Mouse (Mus musculus): ENCODE results near the gene Osr1. TPM values are rescaled to one million over a fixed set of nuclear protein-coding genes. Genes with fewer than 3 reads are reported as not detected.
A peak's percentile ranks its signal among the peaks of the same experiment; 100 is the strongest.

Osr1 gene
- 11.6 and 17.4 TPM in 2 replicates for polyA plus RNA-seq (2014; fragmentation: Nextera tagmentation; extraction: Ambion mirVana)

DNA sequence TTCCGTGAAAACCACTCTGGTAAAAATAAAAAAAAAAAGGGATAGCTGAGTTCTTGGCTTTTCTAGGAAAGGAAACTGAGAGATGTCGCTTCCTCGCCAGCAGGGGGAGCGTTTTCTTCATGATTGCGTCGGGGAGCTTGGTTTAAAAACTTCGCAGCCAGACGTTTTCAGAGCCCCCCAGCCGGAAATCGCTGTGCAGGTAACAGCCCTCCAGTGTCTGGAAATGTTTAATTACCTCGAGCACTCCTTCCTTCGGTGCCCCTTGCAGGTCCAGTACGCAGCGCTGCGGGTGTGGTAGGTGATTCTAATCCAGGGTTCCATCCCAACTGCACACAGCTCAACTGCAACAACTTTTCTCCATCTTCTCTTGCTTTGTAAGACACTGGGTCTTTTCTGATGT lies at the start of gene Osr1:
Osr1 (plus strand) TSS at position 146 of the 400 bp plus-strand sequence.
- peak within 1 kb of the TSS; percentile 44 for H3K4me2 ChIP-seq (ENCODE audit: low read depth)
- H3K36me3 ChIP-seq (ENCODE audit: control insufficient read depth, insufficient read depth, low read length), result no peaks in the 10 kb centered on the region
- H3K9me3 ChIP-seq (ENCODE audit: control insufficient read depth, low read length), result no peaks in the 10 kb centered on the region
- DNase-seq (ENCODE audit: low spot score) (peak; percentile 75), ATAC-seq (ENCODE audit: insufficient read depth, low FRiP score, low TSS enrichment) (peak; percentile 36; the same call in 1 of the 2 replicates)
- H3K4me3 ChIP-seq (ENCODE audit: low read depth, low read length), result peak within 1 kb of the TSS; percentile 19
- H3K27me3 ChIP-seq (ENCODE audit: control insufficient read depth, insufficient read depth, low read length), result peaks cover 51% of the 10 kb centered on the region
- H3K9ac ChIP-seq (ENCODE audit: low read length), result no peak within 1 kb of the TSS
- H3K27ac ChIP-seq (ENCODE audit: low read depth, low read length), result no peak within 1 kb of the TSS
- WGBS, result under 1% methylated on average over 15 of the region's 15 CpGs
- H3K4me1 ChIP-seq (ENCODE audit: control insufficient read depth, insufficient read depth, low read length), result no peaks in the 10 kb centered on the region

DNA sequence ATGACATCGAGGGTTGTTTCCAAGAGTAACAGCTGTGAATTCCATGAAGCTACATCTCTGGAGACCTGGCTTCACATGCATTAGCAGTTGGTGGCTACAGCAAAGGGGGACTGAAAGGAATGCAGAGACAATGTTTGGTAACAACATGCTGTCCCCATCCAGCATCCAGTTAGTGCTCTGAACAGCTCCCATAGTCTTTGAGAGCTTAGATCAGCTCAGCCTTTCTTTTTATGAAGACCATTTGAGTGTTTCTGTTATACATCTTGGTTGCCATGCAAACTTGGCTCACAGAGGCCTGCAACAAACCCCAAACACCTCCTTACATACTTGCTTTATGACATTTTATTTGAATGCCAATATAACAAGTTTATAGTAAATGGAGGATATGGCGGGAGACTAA lies 19.6 kb upstream of the Osr1 start:
- H3K27me3 ChIP-seq (ENCODE audit: control insufficient read depth, insufficient read depth, low read length), result no peaks in the 10 kb centered on the region
- no peak overlapping the region for H3K27ac ChIP-seq (ENCODE audit: low read depth, low read length)
- no peak overlapping the region for H3K4me2 ChIP-seq (ENCODE audit: low read depth)
- H3K9ac ChIP-seq (ENCODE audit: low read length), result no peak overlapping the region
- ATAC-seq (ENCODE audit: insufficient read depth, low FRiP score, low TSS enrichment) (no peak), DNase-seq (ENCODE audit: low spot score) (no peak)
- H3K4me3 ChIP-seq (ENCODE audit: low read depth, low read length), result no peak overlapping the region
- WGBS, result 93% methylated on average over 2 of the region's 2 CpGs
- H3K36me3 ChIP-seq (ENCODE audit: control insufficient read depth, insufficient read depth, low read length), result no peaks in the 10 kb centered on the region
- no peaks in the 10 kb centered on the region for H3K9me3 ChIP-seq (ENCODE audit: control insufficient read depth, low read length)
- H3K4me1 ChIP-seq (ENCODE audit: control insufficient read depth, insufficient read depth, low read length), result no peaks in the 10 kb centered on the region

DNA sequence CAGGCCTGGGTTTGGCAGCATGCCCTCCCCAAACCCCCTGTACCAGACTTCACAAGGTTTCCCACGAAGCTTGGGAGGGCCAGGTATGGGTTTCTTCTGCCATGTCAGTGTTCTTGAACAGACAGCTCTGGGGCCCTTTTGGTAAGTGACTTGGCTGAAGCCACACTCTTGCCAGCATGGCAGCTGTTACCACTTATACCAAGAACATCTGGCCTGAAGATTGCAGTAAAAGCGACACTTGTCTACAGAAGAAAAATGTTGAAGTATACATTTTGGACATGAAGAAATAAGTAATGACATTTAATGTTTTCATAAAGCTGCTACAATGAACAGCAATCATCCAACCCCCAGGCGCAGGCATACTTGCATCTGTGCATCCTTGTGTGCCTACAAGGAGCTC lies 5.0 kb upstream of the Osr1 start:
- Histone ChIP-seq H3K4me2 (ENCODE audit: low read depth) (no peak overlapping the region), H3K9me3 (ENCODE audit: control insufficient read depth, low read length) (no peaks in the 10 kb centered on the region), H3K9ac (ENCODE audit: low read length) (no peak overlapping the region), H3K4me1 (ENCODE audit: control insufficient read depth, insufficient read depth, low read length) (no peaks in the 10 kb centered on the region), H3K4me3 (ENCODE audit: low read depth, low read length) (no peak overlapping the region), H3K27ac (ENCODE audit: low read depth, low read length) (no peak overlapping the region), H3K36me3 (ENCODE audit: control insufficient read depth, insufficient read depth, low read length) (no peaks in the 10 kb centered on the region), H3K27me3 (ENCODE audit: control insufficient read depth, insufficient read depth, low read length) (peaks cover 2% of the 10 kb centered on the region; the same call in 1 of the 2 replicates)
- 82% methylated on average over 3 of the region's 3 CpGs for WGBS
- ATAC-seq (ENCODE audit: insufficient read depth, low FRiP score, low TSS enrichment) (no peak), DNase-seq (ENCODE audit: low spot score) (no peak)

DNA sequence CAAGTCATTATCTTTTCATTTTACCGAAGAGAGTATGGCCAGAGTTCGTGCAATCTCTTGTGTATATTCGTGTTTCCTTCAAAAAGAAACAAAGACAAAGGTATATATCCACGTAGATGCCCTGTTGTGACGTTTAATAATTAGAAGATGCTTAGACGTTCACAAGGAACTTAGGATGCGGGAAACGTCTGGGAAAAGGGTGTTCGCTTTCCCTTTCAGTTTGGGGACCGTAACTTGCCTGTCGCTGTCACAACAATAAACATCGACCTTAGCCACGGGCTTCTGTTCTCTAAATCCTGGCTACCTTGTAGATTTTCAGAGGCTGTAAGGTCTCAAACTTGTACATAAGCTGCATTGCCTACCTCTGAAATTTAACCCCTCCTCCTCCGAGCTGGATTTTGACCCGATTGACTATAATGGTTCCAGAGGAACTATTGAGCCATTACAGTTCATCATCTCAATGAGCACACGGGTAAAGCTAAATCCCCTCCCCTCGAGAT lies 630 bp downstream of the Osr1 start:
- under 1% methylated on average over 17 of the region's 17 CpGs for WGBS

DNA sequence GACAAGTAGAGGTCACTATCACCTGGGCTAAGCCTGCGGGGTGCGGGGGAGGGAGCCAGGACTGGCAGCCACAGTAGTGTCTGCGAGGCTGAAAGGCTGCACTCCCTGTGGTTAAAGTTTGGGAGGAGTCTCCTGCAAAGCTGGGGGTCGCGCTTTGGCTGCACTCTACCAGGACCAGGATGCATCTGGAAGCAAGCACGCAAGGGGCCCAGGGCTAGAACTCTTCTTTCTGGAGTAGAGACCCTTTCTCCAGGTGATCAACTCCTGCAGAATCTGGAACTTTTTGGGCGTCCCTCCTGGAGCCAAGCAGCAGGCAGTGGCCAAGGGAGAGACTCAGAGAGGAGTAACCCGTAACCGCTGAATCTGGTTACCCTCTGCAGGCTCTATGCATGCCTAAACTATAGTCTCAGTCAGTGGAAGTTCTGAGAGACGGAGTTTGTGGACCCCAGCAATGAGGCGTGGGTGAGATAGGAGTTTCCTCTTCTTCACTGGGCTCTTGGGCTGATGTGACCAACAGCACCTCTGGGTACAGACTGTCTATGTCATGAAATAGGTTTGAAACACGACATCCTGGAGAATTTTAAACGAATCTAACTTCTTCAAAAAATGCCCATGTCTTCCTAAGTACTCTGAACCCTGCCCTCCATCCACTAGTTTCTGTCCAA lies 1.5 kb downstream of the Osr1 start:
- DNase-seq (ENCODE audit: low spot score) (peak; percentile 19), ATAC-seq (ENCODE audit: insufficient read depth, low FRiP score, low TSS enrichment) (no peak)
- H3K4me3 ChIP-seq (ENCODE audit: low read depth, low read length), result no peak overlapping the region
- no peaks in the 10 kb centered on the region for H3K9me3 ChIP-seq (ENCODE audit: control insufficient read depth, low read length)
- 2% methylated on average over 13 of the region's 13 CpGs for WGBS
- no peak overlapping the region for H3K9ac ChIP-seq (ENCODE audit: low read length)
- no peak overlapping the region for H3K27ac ChIP-seq (ENCODE audit: low read depth, low read length)
- H3K4me2 ChIP-seq (ENCODE audit: low read depth), result no peak overlapping the region
- H3K27me3 ChIP-seq (ENCODE audit: control insufficient read depth, insufficient read depth, low read length), result peaks cover 65% of the 10 kb centered on the region
- no peaks in the 10 kb centered on the region for H3K4me1 ChIP-seq (ENCODE audit: control insufficient read depth, insufficient read depth, low read length)
- no peaks in the 10 kb centered on the region for H3K36me3 ChIP-seq (ENCODE audit: control insufficient read depth, insufficient read depth, low read length)

More for the DNA sequence above, 630 bp downstream of the Osr1 start:
- Histone ChIP-seq H3K27ac (ENCODE audit: low read depth, low read length) (no peak overlapping the region), H3K4me1 (ENCODE audit: control insufficient read depth, insufficient read depth, low read length) (no peaks in the 10 kb centered on the region), H3K4me3 (ENCODE audit: low read depth, low read length) (peak overlapping the region; percentile 19), H3K36me3 (ENCODE audit: control insufficient read depth, insufficient read depth, low read length) (no peaks in the 10 kb centered on the region), H3K4me2 (ENCODE audit: low read depth) (peak overlapping the region; percentile 44), H3K9ac (ENCODE audit: low read length) (no peak overlapping the region), H3K27me3 (ENCODE audit: control insufficient read depth, insufficient read depth, low read length) (peaks cover 56% of the 10 kb centered on the region), H3K9me3 (ENCODE audit: control insufficient read depth, low read length) (no peaks in the 10 kb centered on the region)
- DNase-seq (ENCODE audit: low spot score) (no peak), ATAC-seq (ENCODE audit: insufficient read depth, low FRiP score, low TSS enrichment) (no peak)

DNA sequence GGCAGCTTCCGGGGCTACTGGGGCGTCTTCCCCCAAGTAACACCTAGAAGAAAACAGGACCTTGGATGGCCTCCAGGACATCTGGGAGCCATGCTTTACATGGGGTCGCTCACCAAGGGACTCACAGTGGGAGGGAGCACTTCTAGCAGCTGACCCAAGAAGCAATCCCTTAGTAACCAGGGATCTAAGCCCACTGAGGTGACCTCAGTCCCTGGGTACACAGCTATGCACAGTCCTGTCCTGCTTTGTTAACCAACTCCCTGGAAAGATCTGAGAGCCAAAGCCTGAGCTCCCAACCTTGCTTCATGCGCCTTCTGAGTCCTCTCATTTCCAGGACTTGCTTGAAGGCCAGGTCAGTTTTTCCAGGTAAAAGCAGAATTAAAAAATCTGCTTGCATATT lies 2.1 kb downstream of the Osr1 start:
- no peak overlapping the region for H3K4me2 ChIP-seq (ENCODE audit: low read depth)
- WGBS, result 9% methylated on average over 4 of the region's 4 CpGs
- H3K27ac ChIP-seq (ENCODE audit: low read depth, low read length), result no peak overlapping the region
- H3K9ac ChIP-seq (ENCODE audit: low read length), result no peak overlapping the region
- H3K4me3 ChIP-seq (ENCODE audit: low read depth, low read length), result no peak overlapping the region
- no peaks in the 10 kb centered on the region for H3K4me1 ChIP-seq (ENCODE audit: control insufficient read depth, insufficient read depth, low read length)
- H3K27me3 ChIP-seq (ENCODE audit: control insufficient read depth, insufficient read depth, low read length), result peaks cover 71% of the 10 kb centered on the region
- H3K36me3 ChIP-seq (ENCODE audit: control insufficient read depth, insufficient read depth, low read length), result no peaks in the 10 kb centered on the region
- ATAC-seq (ENCODE audit: insufficient read depth, low FRiP score, low TSS enrichment) (no peak), DNase-seq (ENCODE audit: low spot score) (no peak)
- H3K9me3 ChIP-seq (ENCODE audit: control insufficient read depth, low read length), result no peaks in the 10 kb centered on the region

DNA sequence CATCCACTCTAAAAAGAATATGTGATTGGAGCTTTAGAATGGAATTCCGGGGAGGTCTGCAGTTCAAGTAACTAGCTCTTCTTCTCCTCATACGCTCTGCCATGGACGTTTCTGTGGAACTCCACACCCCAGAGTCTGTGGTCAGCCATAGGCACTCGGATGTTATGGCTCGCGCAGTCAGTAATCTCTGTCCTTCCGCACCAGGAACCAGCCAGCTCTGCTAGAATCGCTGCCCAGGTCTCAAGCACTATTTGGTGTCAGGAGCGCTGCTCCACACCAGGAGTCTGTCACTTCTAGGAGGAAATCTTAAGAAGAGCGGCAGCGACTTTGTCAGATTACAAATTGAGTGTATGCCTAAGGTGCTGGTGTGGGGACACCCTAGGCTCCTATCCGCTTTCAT lies 3.8 kb downstream of the Osr1 start:
- Histone ChIP-seq H3K9ac (ENCODE audit: low read length) (no peak overlapping the region), H3K27ac (ENCODE audit: low read depth, low read length) (no peak overlapping the region), H3K4me3 (ENCODE audit: low read depth, low read length) (peak overlapping the region; percentile 35; the same call in 1 of the 2 replicates), H3K27me3 (ENCODE audit: control insufficient read depth, insufficient read depth, low read length) (peaks cover 88% of the 10 kb centered on the region), H3K36me3 (ENCODE audit: control insufficient read depth, insufficient read depth, low read length) (no peaks in the 10 kb centered on the region), H3K4me2 (ENCODE audit: low read depth) (peak overlapping the region; percentile 74), H3K9me3 (ENCODE audit: control insufficient read depth, low read length) (no peaks in the 10 kb centered on the region), H3K4me1 (ENCODE audit: control insufficient read depth, insufficient read depth, low read length) (no peaks in the 10 kb centered on the region)
- 2% methylated on average over 12 of the region's 12 CpGs for WGBS
- ATAC-seq (ENCODE audit: insufficient read depth, low FRiP score, low TSS enrichment), result no peak
- peak; percentile 30 for DNase-seq (ENCODE audit: low spot score)

DNA sequence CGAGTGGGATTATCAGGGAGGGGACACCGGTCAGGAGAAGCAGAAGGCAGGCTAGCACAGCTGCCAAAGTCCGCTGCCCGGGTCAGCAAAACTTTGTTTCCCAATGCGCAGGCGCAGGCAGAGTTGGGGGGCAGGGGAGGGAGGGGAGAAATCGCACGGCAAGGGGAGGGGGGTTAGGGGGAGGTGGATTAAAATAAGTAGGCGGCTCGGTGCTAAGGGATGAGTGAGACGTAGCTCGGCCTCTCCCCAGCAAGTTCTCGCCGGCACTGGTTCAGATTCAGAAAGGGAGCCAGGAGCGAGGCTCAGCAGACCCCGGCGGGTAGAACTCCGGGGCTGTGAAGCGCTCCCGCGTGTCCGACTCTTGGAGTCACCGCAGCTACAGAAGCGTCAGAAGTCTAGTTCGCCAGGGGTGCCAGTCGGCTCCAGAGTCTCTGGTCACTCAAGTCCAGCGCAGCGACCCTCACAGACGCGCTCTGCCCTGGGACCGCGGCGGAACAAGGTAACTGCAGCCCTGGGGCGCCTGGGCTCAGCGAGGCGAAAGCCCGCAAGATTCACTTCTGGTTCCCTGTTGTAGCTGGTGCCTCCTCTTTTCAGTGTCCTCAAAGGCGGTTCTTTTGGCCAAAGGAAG lies 4.4 kb downstream of the Osr1 start:
- peak overlapping the region; percentile 35 for H3K4me3 ChIP-seq (ENCODE audit: low read depth, low read length)
- no peaks in the 10 kb centered on the region for H3K4me1 ChIP-seq (ENCODE audit: control insufficient read depth, insufficient read depth, low read length)
- ATAC-seq (ENCODE audit: insufficient read depth, low FRiP score, low TSS enrichment) (peak; percentile 40), DNase-seq (ENCODE audit: low spot score) (peak; percentile 60)
- H3K9me3 ChIP-seq (ENCODE audit: control insufficient read depth, low read length), result no peaks in the 10 kb centered on the region
- H3K4me2 ChIP-seq (ENCODE audit: low read depth), result peak overlapping the region; percentile 74
- no peak overlapping the region for H3K27ac ChIP-seq (ENCODE audit: low read depth, low read length)
- WGBS, result under 1% methylated on average over 37 of the region's 38 CpGs
- H3K36me3 ChIP-seq (ENCODE audit: control insufficient read depth, insufficient read depth, low read length), result no peaks in the 10 kb centered on the region
- peaks cover 94% of the 10 kb centered on the region for H3K27me3 ChIP-seq (ENCODE audit: control insufficient read depth, insufficient read depth, low read length)
- H3K9ac ChIP-seq (ENCODE audit: low read length), result peak overlapping the region; percentile 44

All from neural tube, embryonic 11.5 days (tissue).